Mouse (Mus musculus): ENCODE results near the gene Nhej1. TPM values are rescaled to one million over a fixed set of nuclear protein-coding genes. Genes with fewer than 3 reads are reported as not detected.

The Nhej1 gene
- polyA plus RNA-seq, 1 experiment: 5.6 TPM

- DNase-seq (ENCODE audit: low read depth, low spot score): no peak
- WGBS: 27% methylated on average over 12 of the region's 12 CpGs
Measured at GRCm38 (mm10) chr1:75133421-75134207, 8.6 kb upstream of the Nhej1 start, which contains the start of gene Slc23a3. TSS of gene Slc23a3 (minus strand) at chr1:75133890.

GRCm38 (mm10) chr1:75128641-75129040 lies 3.6 kb upstream of the Nhej1 start:
- WGBS: 23% methylated on average over 3 of the region's 3 CpGs
- DNase-seq (ENCODE audit: low read depth, low spot score): no peak

- WGBS: 25% methylated on average over 5 of the region's 5 CpGs
- no peak for DNase-seq (ENCODE audit: low read depth, low spot score)
Measured at GRCm38 (mm10) chr1:75125418-75125817, 418 bp upstream of the Nhej1 start.

GRCm38 (mm10) chr1:75122211-75122610 lies 2.8 kb downstream of the Nhej1 start:
- WGBS: 87% methylated on average over 3 of the region's 3 CpGs
- DNase-seq (ENCODE audit: low read depth, low spot score): no peak

GRCm38 (mm10) chr1:75052091-75052490 lies 72.9 kb downstream of the Nhej1 start:
- 21% methylated on average over 4 of the region's 4 CpGs for WGBS
- no peak for DNase-seq (ENCODE audit: low read depth, low spot score)

GRCm38 (mm10) chr1:75051428-75051827 lies 73.6 kb downstream of the Nhej1 start:
- WGBS: 73% methylated on average over 7 of the region's 7 CpGs

GRCm38 (mm10) chr1:75048571-75048970 lies 76.4 kb downstream of the Nhej1 start:
- no peak for DNase-seq (ENCODE audit: low read depth, low spot score)
- 86% methylated on average over 2 of the region's 2 CpGs for WGBS

More at GRCm38 (mm10) chr1:75051428-75051827, 73.6 kb downstream of the Nhej1 start:
- no peak for DNase-seq (ENCODE audit: low read depth, low spot score)

GRCm38 (mm10) chr1:75048041-75048440 lies 77.0 kb downstream of the Nhej1 start:
- 19% methylated on average over 4 of the region's 4 CpGs for WGBS
- no peak for DNase-seq (ENCODE audit: low read depth, low spot score)

GRCm38 (mm10) chr1:75040429-75040828 lies 84.6 kb downstream of the Nhej1 start:
- no peak for DNase-seq (ENCODE audit: low read depth, low spot score)
- 35% methylated on average over 7 of the region's 7 CpGs for WGBS

- 56% methylated on average over 10 of the region's 10 CpGs for WGBS
- DNase-seq (ENCODE audit: low read depth, low spot score): no peak
Measured at GRCm38 (mm10) chr1:75032041-75032440, 93.0 kb downstream of the Nhej1 start.

GRCm38 (mm10) chr1:75027061-75027779 lies 97.8 kb downstream of the Nhej1 start:
- DNase-seq (ENCODE audit: low read depth, low spot score): no peak
- 35% methylated on average over 2 of the region's 2 CpGs for WGBS

GRCm38 (mm10) chr1:75024419-75025199 lies 100.4 kb downstream of the Nhej1 start:
- WGBS: 26% methylated on average over 7 of the region's 7 CpGs

GRCm38 (mm10) chr1:75022216-75022615 lies 102.8 kb downstream of the Nhej1 start:
- no peak for DNase-seq (ENCODE audit: low read depth, low spot score)
- 67% methylated on average over 5 of the region's 5 CpGs for WGBS

More at GRCm38 (mm10) chr1:75024419-75025199, 100.4 kb downstream of the Nhej1 start:
- DNase-seq (ENCODE audit: low read depth, low spot score): no peak

GRCm38 (mm10) chr1:75016846-75017245 lies 108.2 kb downstream of the Nhej1 start:
- WGBS: 3% methylated on average over 6 of the region's 6 CpGs
- peak; percentile 91 for DNase-seq (ENCODE audit: low read depth, low spot score)

GRCm38 (mm10) chr1:75015551-75016265 lies 109.3 kb downstream of the Nhej1 start:
- DNase-seq (ENCODE audit: low read depth, low spot score): no peak
- 7% methylated on average over 13 of the region's 13 CpGs for WGBS

- WGBS: 18% methylated on average over 5 of the region's 5 CpGs
- no peak for DNase-seq (ENCODE audit: low read depth, low spot score)
Measured at GRCm38 (mm10) chr1:75014210-75014845, 110.7 kb downstream of the Nhej1 start.

GRCm38 (mm10) chr1:75010817-75011216 lies 114.2 kb downstream of the Nhej1 start:
- no peak for DNase-seq (ENCODE audit: low read depth, low spot score)

GRCm38 (mm10) chr1:75010203-75010602 lies 114.8 kb downstream of the Nhej1 start:
- DNase-seq (ENCODE audit: low read depth, low spot score): no peak
- WGBS: 20% methylated on average over 2 of the region's 2 CpGs

GRCm38 (mm10) chr1:75006016-75006415 lies 119.0 kb downstream of the Nhej1 start:
- WGBS: 12% methylated on average over 4 of the region's 4 CpGs
- DNase-seq (ENCODE audit: low read depth, low spot score): no peak

Data from large intestine, adult 2 months (tissue).